ENCODE assay signal across 23 mouse cellular contexts in the genomic region with DNA sequence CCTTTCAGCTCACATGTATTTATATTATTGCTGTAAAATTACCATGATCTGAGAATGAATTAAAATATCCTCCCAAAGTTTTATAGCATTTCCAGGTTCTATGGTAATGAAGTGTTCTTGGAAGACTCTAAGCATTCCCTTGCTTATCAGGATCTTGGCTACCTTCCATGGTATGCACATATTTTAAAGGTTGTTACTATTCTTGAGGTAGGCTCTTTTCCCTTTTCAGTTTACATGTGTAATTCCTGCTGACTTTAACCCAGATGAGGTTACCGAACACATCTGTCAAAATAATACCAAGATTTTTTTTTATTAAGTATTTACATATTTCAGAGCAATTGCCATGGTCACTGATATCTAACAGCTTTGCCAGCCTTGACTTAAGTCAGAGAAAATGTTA.
"Had no signal": no experiment of that assay in that cellular context is flagged by ENCODE, and none has a peak within 500 bp of the region (broad histone marks: within the 10 kb centered on the region; RNA-seq: fewer than 3 reads in every experiment).

No protein-coding gene starts in this region.

- H3K4me1 ChIP-seq: kidney, embryonic 15.5 days; limb, embryonic 15.5 days; lung, embryonic 15.5 days; megakaryocyte, embryonic 14.5 days; midbrain, embryonic 10.5 days; midbrain, embryonic 13.5 days; neural tube, embryonic 13.5 days; stomach, embryonic 15.5 days had no signal

- H3K9ac ChIP-seq: kidney, embryonic 15.5 days; limb, embryonic 15.5 days; liver, embryonic 14.5 days; liver, postnatal 0 days; lung, embryonic 15.5 days; midbrain, embryonic 13.5 days; neural tube, embryonic 13.5 days; stomach, embryonic 15.5 days had no signal

- H3K27me3 ChIP-seq: kidney, embryonic 15.5 days; limb, embryonic 15.5 days; lung, embryonic 15.5 days; megakaryocyte, embryonic 14.5 days; midbrain, embryonic 13.5 days; neural tube, embryonic 13.5 days; stomach, embryonic 15.5 days had no signal

- ATAC-seq: intestine, postnatal 0 days; liver, postnatal 0 days; midbrain, embryonic 13.5 days; midbrain, embryonic 16.5 days had no signal

- H3K9me3 ChIP-seq: kidney, embryonic 15.5 days; limb, embryonic 15.5 days; lung, embryonic 15.5 days; megakaryocyte, embryonic 14.5 days; midbrain, embryonic 10.5 days; midbrain, embryonic 13.5 days; neural tube, embryonic 13.5 days; stomach, embryonic 15.5 days had no signal

- H3K4me2 ChIP-seq: kidney, embryonic 15.5 days; limb, embryonic 15.5 days; liver, embryonic 11.5 days; lung, embryonic 15.5 days; midbrain, embryonic 13.5 days; neural tube, embryonic 13.5 days; stomach, embryonic 15.5 days had no signal

- H3K36me3 ChIP-seq: kidney, embryonic 15.5 days; limb, embryonic 15.5 days; lung, embryonic 15.5 days; midbrain, embryonic 10.5 days; midbrain, embryonic 13.5 days; neural tube, embryonic 13.5 days; stomach, embryonic 15.5 days had no signal

- H3K4me3 ChIP-seq: kidney, embryonic 15.5 days; limb, embryonic 15.5 days; lung, embryonic 15.5 days; megakaryocyte, embryonic 14.5 days; midbrain, embryonic 10.5 days; midbrain, embryonic 13.5 days; myocyte; neural tube, embryonic 13.5 days; stomach, embryonic 15.5 days had no signal

- DNase-seq: kidney, adult 2 months; kidney, postnatal 14 days; kidney, postnatal 4 days; left cerebral cortex, postnatal 4 days; liver, postnatal 0 days; retina, postnatal 1 day; right cerebral cortex, postnatal 25 days; spleen, adult 18-20 months; thymus, adult 18-20 months; thymus, postnatal 36 days had no signal

- H3K27ac ChIP-seq: kidney, embryonic 15.5 days; limb, embryonic 15.5 days; liver, embryonic 14.5 days; lung, embryonic 15.5 days; midbrain, embryonic 10.5 days; midbrain, embryonic 13.5 days; neural tube, embryonic 13.5 days; stomach, embryonic 15.5 days had no signal
